ENCODE assay signal across 18 mouse cellular contexts in the genomic region with DNA sequence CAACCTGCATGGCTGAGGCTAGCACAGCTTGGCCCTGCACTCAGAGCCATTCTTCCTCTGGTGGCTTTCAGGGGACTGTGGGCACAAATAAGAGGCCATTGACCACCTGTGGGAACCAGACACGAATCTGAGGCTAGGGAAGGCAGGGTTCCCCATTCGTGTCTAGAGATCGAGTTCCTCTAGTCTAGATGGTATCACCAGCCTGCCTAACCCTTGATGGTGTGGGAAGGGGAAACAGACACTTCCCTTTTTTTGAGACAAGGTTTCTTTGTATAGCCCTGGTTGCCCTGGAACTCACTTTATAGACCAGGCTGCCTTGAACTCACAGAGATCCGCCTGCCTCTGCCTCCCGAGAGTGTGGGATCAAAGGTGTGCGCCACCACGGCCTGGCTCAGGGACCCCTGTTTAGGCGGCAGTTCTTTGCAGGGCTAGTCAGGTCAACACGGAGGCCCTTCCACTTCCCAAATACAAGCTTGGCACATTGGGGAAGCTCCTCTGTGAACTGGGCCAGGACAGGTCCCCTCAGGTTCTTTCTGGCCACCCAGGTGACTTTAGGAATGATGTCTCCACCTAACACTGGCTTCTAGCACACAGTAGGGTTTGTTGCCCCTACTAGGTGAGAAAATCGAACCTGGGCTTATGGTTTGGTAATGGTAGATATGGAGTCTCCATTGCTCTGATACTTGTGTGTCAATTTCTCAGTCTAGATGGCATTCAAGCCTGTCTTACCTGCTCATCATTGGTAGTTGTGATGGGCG. TPM values are rescaled to one million over a fixed set of nuclear protein-coding genes. Genes with fewer than 3 reads are reported as not detected.
DNase-seq lines count a peak whose midpoint lies in the region; ATAC-seq lines count a peak whose summit lies in the region.
"Had no signal": no experiment of that assay in that cellular context is flagged by ENCODE, and none has a peak within 500 bp of the region (broad histone marks: within the 10 kb centered on the region; RNA-seq: fewer than 3 reads in every experiment).

No protein-coding gene starts in this region.

- DNase-seq in heart, adult 11 months, result peak; percentile 91
- DNase-seq in heart, postnatal 36 days, result no peak
- DNase-seq in spleen, postnatal 36 days (ENCODE audit: low spot score in 2 of 2), result peak; percentile 60 to 62
- no peak for DNase-seq in spleen, postnatal 14 days (ENCODE audit: low spot score in 2 of 2)
- no peak for DNase-seq in adrenal gland, postnatal 25 days
- no peak for DNase-seq in ovary, postnatal 36 days (ENCODE audit: low spot score)
- no peak for DNase-seq in cerebellum, adult 11-12 months
- DNase-seq: adrenal gland, adult 8-10 months; cerebellum, adult 11 months; cerebellum, postnatal 14 days; embryo, embryonic 11 days; lung, embryonic 14.5 days; right cerebral cortex, postnatal 4 days; thymus, adult 2 months had no signal

- peak; percentile 73 for ATAC-seq in megakaryocyte, adult 5-6 weeks (ENCODE audit: poor library complexity, severe bottlenecking)
- ATAC-seq: forebrain, embryonic 16.5 days; intestine, embryonic 16.5 days; midbrain, embryonic 15.5 days had no signal

- intact Hi-C loops in heart, postnatal 36 days (cut with DNase I), result no loop called here

RNA-seq across cellular contexts. Expression of gene Amz1, which starts 7.3 kb away (rescaled TPM):
- total RNA-seq in heart, postnatal 36 days (2021), result under 1 TPM; 0.46 to 0.72 TPM
- 2.5 and 4.4 TPM in 2 replicates for total RNA-seq in megakaryocyte, adult 5-6 weeks (2015)
- 3.0 and 4.4 TPM in 2 replicates for total RNA-seq in megakaryocyte, adult 5-6 weeks (2017)
- total RNA-seq in adrenal gland, postnatal 25 days (2021), result 0.29 and 1.0 TPM in 2 replicates

RNA-seq across cellular contexts. Expression of gene Brat1, which starts 26.4 kb away (rescaled TPM):
- total RNA-seq in heart, postnatal 36 days (2021), result 10 to 100 TPM in 1 of 2 experiments, 1 to 10 TPM in 1; 8.3 to 10.4 TPM
- 6.4 and 6.8 TPM in 2 replicates for total RNA-seq in megakaryocyte, adult 5-6 weeks (2015)
- total RNA-seq in megakaryocyte, adult 5-6 weeks (2017), result 7.8 and 11.1 TPM in 2 replicates
- 24.7 and 29.4 TPM in 2 replicates for total RNA-seq in adrenal gland, postnatal 25 days (2021)

RNA-seq across cellular contexts. Expression of gene Iqce, which starts 29.0 kb away (rescaled TPM):
- 1 to 10 TPM; 8.9 to 9.8 TPM for total RNA-seq in heart, postnatal 36 days (2021)
- total RNA-seq in megakaryocyte, adult 5-6 weeks (2015), result 5.1 and 10.1 TPM in 2 replicates
- total RNA-seq in megakaryocyte, adult 5-6 weeks (2017), result 4.7 and 7.2 TPM in 2 replicates
- 21.9 and 36.2 TPM in 2 replicates for total RNA-seq in adrenal gland, postnatal 25 days (2021)

Comparison
In these comparisons a context has a peak if more than half of its experiments do, and no peak if none do; other contexts are left out.
1. DNase-seq: peak in heart, adult 11 months (single experiment) and spleen, postnatal 36 days (2 of 2); none in heart, postnatal 36 days (0 of 2), spleen, postnatal 14 days (0 of 2), adrenal gland, postnatal 25 days (single experiment), ovary, postnatal 36 days (single experiment) and cerebellum, adult 11-12 months (single experiment).